Mouse (Mus musculus): ENCODE measurements around the gene P2ry12. TPM values are rescaled to one million over a fixed set of nuclear protein-coding genes. Genes with fewer than 3 reads are reported as not detected.

The P2ry12 gene
- 34.6 and 38.6 TPM in 2 replicates for polyA plus RNA-seq (2012; ENCODE audit: insufficient read depth, insufficient read length, missing spikeins)

- no peak for TF ChIP-seq POLR2A (IDR thresholded peaks at IDR 0.05; ENCODE audit: borderline replicate concordance, low read depth, low read length)
- TF ChIP-seq CTCF (IDR thresholded peaks at IDR 0.05; ENCODE audit: low read depth, low read length): no peak
- H3K4me3 ChIP-seq (ENCODE audit: insufficient read depth, low read length): peak within 1 kb of the TSS; percentile 54
- peaks cover 31% of the 10 kb centered on the region for H3K4me1 ChIP-seq (ENCODE audit: control insufficient read depth, insufficient read depth, low read length)
- H3K27ac ChIP-seq (ENCODE audit: insufficient read depth, low read depth, low read length): peak within 1 kb of the TSS; percentile 82
These were observed at the start of gene P2ry12 for GRCm38 (mm10) chr3:59262704-59263103. Gene P2ry12 (minus strand): TSS chr3:59262871.

- no peak overlapping the region for H3K27ac ChIP-seq (ENCODE audit: insufficient read depth, low read depth, low read length)
- no peak overlapping the region for H3K4me3 ChIP-seq (ENCODE audit: insufficient read depth, low read length)
- H3K4me1 ChIP-seq (ENCODE audit: control insufficient read depth, insufficient read depth, low read length): peaks cover 5% of the 10 kb centered on the region
- no peak for TF ChIP-seq POLR2A (IDR thresholded peaks at IDR 0.05; ENCODE audit: borderline replicate concordance, low read depth, low read length)
- TF ChIP-seq CTCF (IDR thresholded peaks at IDR 0.05; ENCODE audit: low read depth, low read length): no peak
These were observed 42.8 kb upstream of the P2ry12 start for GRCm38 (mm10) chr3:59305518-59305917.

- TF ChIP-seq CTCF (IDR thresholded peaks at IDR 0.05; ENCODE audit: low read depth, low read length): no peak
- no peak for TF ChIP-seq POLR2A (IDR thresholded peaks at IDR 0.05; ENCODE audit: borderline replicate concordance, low read depth, low read length)
- Histone ChIP-seq H3K27ac (ENCODE audit: insufficient read depth, low read depth, low read length) (no peak overlapping the region), H3K4me3 (ENCODE audit: insufficient read depth, low read length) (no peak overlapping the region)
These were observed 42.3 kb upstream of the P2ry12 start for GRCm38 (mm10) chr3:59304944-59305343.

GRCm38 (mm10) chr3:59297653-59298052, 35.0 kb upstream of the P2ry12 start:
- Histone ChIP-seq H3K27ac (ENCODE audit: insufficient read depth, low read depth, low read length) (no peak overlapping the region), H3K4me3 (ENCODE audit: insufficient read depth, low read length) (no peak overlapping the region), H3K4me1 (ENCODE audit: control insufficient read depth, insufficient read depth, low read length) (peaks cover 2% of the 10 kb centered on the region; the same call in 1 of the 2 replicates)
- TF ChIP-seq POLR2A (IDR thresholded peaks at IDR 0.05; ENCODE audit: borderline replicate concordance, low read depth, low read length) (no peak), CTCF (IDR thresholded peaks at IDR 0.05; ENCODE audit: low read depth, low read length) (no peak)

More at GRCm38 (mm10) chr3:59304944-59305343, 42.3 kb upstream of the P2ry12 start:
- peaks cover 5% of the 10 kb centered on the region for H3K4me1 ChIP-seq (ENCODE audit: control insufficient read depth, insufficient read depth, low read length)

- TF ChIP-seq POLR2A (IDR thresholded peaks at IDR 0.05; ENCODE audit: borderline replicate concordance, low read depth, low read length) (no peak), CTCF (IDR thresholded peaks at IDR 0.05; ENCODE audit: low read depth, low read length) (no peak)
- Histone ChIP-seq H3K27ac (ENCODE audit: insufficient read depth, low read depth, low read length) (no peak overlapping the region), H3K4me3 (ENCODE audit: insufficient read depth, low read length) (no peak overlapping the region), H3K4me1 (ENCODE audit: control insufficient read depth, insufficient read depth, low read length) (peaks cover 2% of the 10 kb centered on the region; the same call in 1 of the 2 replicates)
These were observed 34.0 kb upstream of the P2ry12 start for GRCm38 (mm10) chr3:59296563-59297130.

GRCm38 (mm10) chr3:59295699-59296562, 33.3 kb upstream of the P2ry12 start:
- peaks cover 2% of the 10 kb centered on the region; the same call in 1 of the 2 replicates for H3K4me1 ChIP-seq (ENCODE audit: control insufficient read depth, insufficient read depth, low read length)
- TF ChIP-seq CTCF (IDR thresholded peaks at IDR 0.05; ENCODE audit: low read depth, low read length) (no peak), POLR2A (IDR thresholded peaks at IDR 0.05; ENCODE audit: borderline replicate concordance, low read depth, low read length) (no peak)
- no peak overlapping the region for H3K4me3 ChIP-seq (ENCODE audit: insufficient read depth, low read length)
- no peak overlapping the region for H3K27ac ChIP-seq (ENCODE audit: insufficient read depth, low read depth, low read length)

GRCm38 (mm10) chr3:59293437-59294199, 30.9 kb upstream of the P2ry12 start:
- peaks cover 2% of the 10 kb centered on the region; the same call in 1 of the 2 replicates for H3K4me1 ChIP-seq (ENCODE audit: control insufficient read depth, insufficient read depth, low read length)
- TF ChIP-seq CTCF (IDR thresholded peaks at IDR 0.05; ENCODE audit: low read depth, low read length): no peak
- no peak overlapping the region for H3K4me3 ChIP-seq (ENCODE audit: insufficient read depth, low read length)
- no peak overlapping the region for H3K27ac ChIP-seq (ENCODE audit: insufficient read depth, low read depth, low read length)

GRCm38 (mm10) chr3:59290551-59290950, 27.9 kb upstream of the P2ry12 start:
- TF ChIP-seq CTCF (IDR thresholded peaks at IDR 0.05; ENCODE audit: low read depth, low read length): no peak
- no peak for TF ChIP-seq POLR2A (IDR thresholded peaks at IDR 0.05; ENCODE audit: borderline replicate concordance, low read depth, low read length)

GRCm38 (mm10) chr3:59278620-59279019, 15.9 kb upstream of the P2ry12 start:
- H3K4me1 ChIP-seq (ENCODE audit: control insufficient read depth, insufficient read depth, low read length): no peaks in the 10 kb centered on the region
- H3K4me3 ChIP-seq (ENCODE audit: insufficient read depth, low read length): no peak overlapping the region
- no peak overlapping the region for H3K27ac ChIP-seq (ENCODE audit: insufficient read depth, low read depth, low read length)
- TF ChIP-seq CTCF (IDR thresholded peaks at IDR 0.05; ENCODE audit: low read depth, low read length) (no peak), POLR2A (IDR thresholded peaks at IDR 0.05; ENCODE audit: borderline replicate concordance, low read depth, low read length) (no peak)

More at GRCm38 (mm10) chr3:59290551-59290950, 27.9 kb upstream of the P2ry12 start:
- H3K4me1 ChIP-seq (ENCODE audit: control insufficient read depth, insufficient read depth, low read length): no peaks in the 10 kb centered on the region
- no peak overlapping the region for H3K27ac ChIP-seq (ENCODE audit: insufficient read depth, low read depth, low read length)
- H3K4me3 ChIP-seq (ENCODE audit: insufficient read depth, low read length): no peak overlapping the region

Data from bone marrow macrophage, adult 2 months (primary cell).